Mouse (Mus musculus) right cerebral cortex, adult 2 months (tissue): ENCODE measurements around the gene Olfr1318.

Source experiments
- DNase-seq, 2 experiments: peaks; one replicate each; pipeline ENCODE4 v3.0.0; 2021 to 2022; ENCODE audit warnings: low spot score in 2 of 2

The Olfr1318 gene

DNA sequence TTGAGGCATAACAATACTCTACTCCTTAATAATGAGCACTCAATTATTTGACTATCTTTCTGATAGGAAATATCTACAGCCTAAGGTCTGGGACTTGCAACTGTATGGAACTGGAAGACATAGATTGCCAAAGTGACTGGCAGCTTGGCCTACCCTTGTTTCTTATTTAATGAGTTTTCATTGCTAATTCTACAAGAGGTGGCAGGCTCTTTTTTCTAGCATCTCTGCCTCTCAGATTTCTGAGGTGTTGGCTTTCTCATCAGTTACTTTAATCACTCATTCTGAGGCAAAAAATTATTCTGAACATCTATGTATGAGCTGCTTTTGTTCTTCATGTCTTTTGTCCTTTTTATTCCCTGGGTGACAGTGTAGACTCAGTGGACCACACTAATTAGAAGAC, at the start of gene Olfr1318:
TSS of gene Olfr1318 (plus strand) at position 301 of the 400 bp plus-strand sequence.
- DNase-seq, result no peak

DNA sequence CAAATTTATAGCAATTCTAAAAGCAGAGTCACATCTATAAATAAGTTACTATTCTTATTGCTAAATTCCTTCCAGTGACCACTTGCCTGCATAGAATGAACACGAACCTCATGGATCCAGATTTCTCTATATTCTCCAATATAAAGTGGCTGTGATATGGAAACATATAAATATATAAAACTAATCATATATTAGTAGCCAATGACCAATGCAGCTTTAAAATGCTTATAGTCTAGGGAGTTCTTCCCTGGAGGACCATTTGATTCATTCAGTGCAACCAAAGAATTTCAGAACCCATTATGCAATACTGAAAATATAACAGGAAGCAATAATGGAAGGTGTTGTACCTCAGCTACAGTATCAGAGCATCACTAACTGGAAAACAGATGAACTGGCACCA, 38.7 kb upstream of the Olfr1318 start, which contains the start of gene Olfr1315-ps1:
TSS of gene Olfr1315-ps1 (minus strand) at position 101 of the 400 bp plus-strand sequence.
- DNase-seq, result no peak

DNA sequence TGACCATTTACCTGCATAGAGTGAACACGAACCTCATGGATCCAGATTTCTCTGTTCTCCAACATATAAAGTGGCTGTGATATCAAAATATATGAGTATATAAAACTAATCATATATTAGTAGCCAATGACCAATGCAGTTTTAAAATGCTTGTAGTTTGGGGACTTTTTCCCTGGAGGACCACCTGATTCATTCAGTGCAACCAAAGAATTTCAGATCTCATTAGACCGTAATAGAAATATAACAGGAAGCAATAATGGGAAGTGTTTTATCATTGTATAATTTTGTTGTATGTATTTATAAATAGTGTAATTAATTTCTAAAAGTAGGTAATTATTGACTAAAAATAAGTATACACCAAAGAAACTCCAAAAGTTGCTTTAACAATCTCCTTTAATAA, 19.1 kb upstream of the Olfr1318 start, which contains the start of gene Olfr1316:
TSS of gene Olfr1316 (minus strand) at position 101 of the 400 bp plus-strand sequence.
- DNase-seq, result no peak

DNA sequence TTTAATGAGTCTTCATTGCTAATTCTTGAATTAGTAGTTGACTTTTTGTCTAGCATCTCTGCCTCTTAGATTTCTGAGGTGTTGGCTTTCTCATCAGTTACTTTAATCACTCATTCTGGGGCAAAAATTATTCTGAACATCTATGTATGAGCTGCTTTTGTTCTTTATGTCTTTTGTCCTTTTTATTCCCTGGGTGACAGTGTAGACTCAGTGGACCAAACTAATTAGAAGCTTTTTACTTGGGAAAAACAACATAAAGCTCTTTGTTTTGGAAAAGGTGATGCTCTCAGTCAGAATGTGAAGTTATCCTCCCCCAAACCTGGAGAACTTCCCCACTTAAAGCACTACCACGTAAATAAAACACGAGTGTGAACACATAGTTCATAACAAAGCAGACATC, 14.0 kb upstream of the Olfr1318 start, which contains the start of gene Olfr1317:
TSS of gene Olfr1317 (plus strand) at position 301 of the 400 bp plus-strand sequence.
- DNase-seq, result no peak

DNA sequence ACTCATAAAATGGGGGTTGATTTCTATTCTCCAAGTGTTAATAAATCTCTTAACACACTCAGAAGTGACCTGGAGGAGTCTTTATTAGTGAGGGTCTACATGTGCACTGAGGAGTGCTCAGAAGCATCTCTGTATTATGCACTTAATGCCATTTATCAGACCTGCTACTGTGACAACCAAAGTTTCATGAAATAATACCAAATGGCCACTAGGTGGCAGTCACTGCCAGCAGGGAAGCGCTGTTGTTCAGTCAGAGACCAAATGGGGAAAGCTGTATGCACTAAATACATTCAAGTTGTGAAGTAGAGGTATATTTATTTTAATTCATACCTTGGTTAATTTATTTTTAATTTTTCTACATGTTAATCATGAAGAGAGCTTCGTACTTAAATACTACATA, 42.9 kb downstream of the Olfr1318 start:
- DNase-seq, result peak; percentile 61

DNA sequence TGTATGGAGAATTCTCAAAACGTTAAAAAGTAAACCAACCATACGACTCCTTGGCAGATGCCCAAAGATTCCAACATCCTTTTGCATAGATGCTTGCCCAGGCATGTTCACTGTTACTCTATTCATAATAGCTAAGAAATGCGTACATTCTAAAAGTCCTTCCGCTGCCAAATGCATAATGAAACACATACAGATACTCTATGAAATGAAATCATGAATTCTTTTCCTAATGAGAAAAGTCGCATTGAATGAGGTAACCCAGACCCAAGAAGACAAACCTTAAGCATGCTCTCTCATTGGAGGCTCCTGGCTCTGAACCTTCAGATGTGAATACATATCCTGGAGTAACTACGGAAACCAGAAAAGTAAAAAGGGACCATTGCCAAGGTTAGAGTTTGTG, 49.1 kb downstream of the Olfr1318 start:
- DNase-seq, result no peak
